Mouse (Mus musculus) liver, postnatal 0 days (tissue): Measurements from ENCODE around the gene Dnaja3. TPM values are rescaled to one million over a fixed set of nuclear protein-coding genes. Genes with fewer than 3 reads are reported as not detected.

Experiments
- ATAC-seq: fragments of 200-750 bp; cut with Nextera tagmentation; 2 replicates; pipeline ENCODE4 v1.8.0; 2017; ENCODE audit warnings: mild to moderate bottlenecking, moderate library complexity
- DNase-seq: peaks from one replicate; pipeline ENCODE4 v3.0.0-alpha.2; 2016
- H3K27ac ChIP-seq: fragments of 300-500 bp; sonication (generic); 2 replicates; pipeline ENCODE4 v1.5.1; 2014; ENCODE audit warnings: antibody characterized with exemption, moderate library complexity, mild to moderate bottlenecking, low read depth
- H3K27me3 ChIP-seq: fragments of 300-500 bp; sonication (generic); 2 replicates; pipeline ENCODE4 v1.6.1; 2014; ENCODE audit warnings: low read length, control low read depth, mixed read lengths; ENCODE audit not compliant: insufficient read depth
- H3K36me3 ChIP-seq: fragments of 300-500 bp; sonication (generic); replicated peaks from 2 replicates; pipeline ENCODE4 v1.6.1; 2014; ENCODE audit warnings: mild to moderate bottlenecking, control low read depth, low read length, moderate library complexity, mixed read lengths; ENCODE audit not compliant: insufficient read depth
- H3K4me1 ChIP-seq: fragments of 300-500 bp; sonication (generic); 2 replicates; pipeline ENCODE4 v1.6.1; 2014; ENCODE audit warnings: antibody characterized with exemption, mild to moderate bottlenecking, control low read depth; ENCODE audit not compliant: insufficient read depth
- H3K4me2 ChIP-seq: fragments of 300-500 bp; sonication (generic); 2 replicates; pipeline ENCODE4 v1.6.1; 2014; ENCODE audit warnings: low read depth, mild to moderate bottlenecking, low read length, moderate library complexity, mixed read lengths
- H3K4me3 ChIP-seq: fragments of 300-500 bp; sonication (generic); 2 replicates; pipeline ENCODE4 v1.5.1; 2014; ENCODE audit warnings: low read depth, low read length
- H3K9ac ChIP-seq: fragments of 300-500 bp; sonication (generic); replicated peaks from 2 replicates; pipeline ENCODE4 v1.6.1; 2014; ENCODE audit warnings: mild to moderate bottlenecking, moderate library complexity
- H3K9me3 ChIP-seq: fragments of 300-500 bp; sonication (generic); 2 replicates; pipeline ENCODE4 v1.6.1; 2016; ENCODE audit warnings: mild to moderate bottlenecking, control low read depth, low read length, mixed read lengths
- CTCF ChIP-seq: sonication (generic); IDR thresholded peaks from 2 replicates; pipeline ENCODE4 v1.5.1; 2016; ENCODE audit warnings: antibody characterized with exemption, low read depth
- EP300 ChIP-seq: IDR thresholded peaks from 2 replicates; pipeline ENCODE4 v1.6.1; 2016; ENCODE audit warnings: antibody characterized with exemption, low read depth, mild to moderate bottlenecking
- WGBS: fragments of 180-500 bp; shearing (Covaris S2); extraction: QIAGEN DNeasy Blood & Tissue Kit; methylation state at CpG from one replicate; pipeline ENCODE4 v1.1.7; 2014; ENCODE audit not compliant: insufficient replicate concordance; 5-methylcytosine and 5-hydroxymethylcytosine counted together
- polyA plus RNA-seq: library from polyadenylated mRNA; unstranded; fragments of >200 nt; fragmentation: Nextera tagmentation; extraction: Ambion mirVana; gene quantifications from 2 replicates; pipeline ENCODE4 v1.2.1, GENCODE M21; 2015

The Dnaja3 gene
- polyA plus RNA-seq, 1 experiment from 2014 or later: 70.5 TPM

- TF ChIP-seq CTCF (no peak), EP300 (no peak)
- H3K27me3 ChIP-seq: no peaks in the 10 kb centered on the region
- H3K9me3 ChIP-seq: no peaks in the 10 kb centered on the region
- H3K4me1 ChIP-seq: peaks cover 3% of the 10 kb centered on the region
- H3K36me3 ChIP-seq: peaks cover 63% of the 10 kb centered on the region
- no peak overlapping the region for H3K9ac ChIP-seq
- no peak overlapping the region for H3K4me2 ChIP-seq
- no peak overlapping the region for H3K4me3 ChIP-seq
- WGBS: 94% methylated on average over 9 of the region's 9 CpGs
- ATAC-seq (no peak), DNase-seq (no peak)
- H3K27ac ChIP-seq: no peak overlapping the region
Measured at GRCm38 (mm10) chr16:4628898-4629419, 10.8 kb upstream of the Dnaja3 start.

DNA sequence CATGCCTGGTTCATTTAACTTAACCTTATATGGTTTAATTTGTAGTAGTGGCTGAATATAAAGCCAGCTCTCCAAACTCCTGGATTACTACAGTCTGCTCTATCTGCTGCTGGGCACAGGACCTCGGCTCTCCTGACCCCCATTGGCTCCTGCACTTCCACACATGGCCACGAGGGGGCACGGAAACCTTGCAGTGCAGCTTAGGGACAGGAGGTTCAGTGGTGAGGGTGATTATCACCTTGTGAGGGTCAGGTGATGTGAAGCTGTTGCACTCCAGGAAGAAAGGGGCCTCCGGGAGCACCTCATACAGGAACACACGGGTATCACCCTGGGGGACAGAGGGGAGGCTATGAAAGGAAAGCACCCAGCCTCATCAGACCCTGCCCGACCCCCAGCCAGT is 9.8 kb upstream of the Dnaja3 start:
- Histone ChIP-seq H3K9me3 (no peaks in the 10 kb centered on the region), H3K4me3 (no peak overlapping the region), H3K9ac (no peak overlapping the region), H3K27me3 (no peaks in the 10 kb centered on the region), H3K36me3 (peaks cover 72% of the 10 kb centered on the region), H3K4me1 (no peaks in the 10 kb centered on the region; the same call in 1 of the 2 replicates), H3K27ac (no peak overlapping the region), H3K4me2 (no peak overlapping the region)
- peak; percentile 88 for DNase-seq
- WGBS: 29% methylated on average over 6 of the region's 6 CpGs
- TF ChIP-seq EP300 (no peak), CTCF (peak; percentile 98)
- peak; percentile 71 for ATAC-seq

DNA sequence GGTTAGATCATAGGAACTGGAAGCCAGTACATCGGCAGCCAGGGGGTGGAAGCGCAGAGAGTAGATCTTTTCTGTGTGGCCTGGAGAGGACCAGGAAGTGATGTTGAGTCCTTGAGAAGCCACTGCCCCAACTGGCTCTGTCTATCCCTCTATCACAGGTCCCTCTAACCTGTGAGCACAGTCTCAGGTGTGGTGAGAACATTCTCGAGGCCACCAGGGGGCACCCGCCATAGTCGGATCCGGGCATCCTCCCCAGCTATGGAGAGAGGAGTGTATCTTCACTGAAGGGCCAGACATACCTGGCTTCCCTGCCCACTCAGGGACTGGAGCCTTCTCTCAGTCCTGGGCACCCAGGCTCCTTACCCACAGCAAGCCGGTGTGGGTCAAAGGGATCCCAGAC is 7.7 kb upstream of the Dnaja3 start:
- Histone ChIP-seq H3K4me1 (no peaks in the 10 kb centered on the region), H3K27ac (no peak overlapping the region), H3K9ac (no peak overlapping the region), H3K4me3 (no peak overlapping the region), H3K36me3 (peaks cover 65% of the 10 kb centered on the region), H3K27me3 (no peaks in the 10 kb centered on the region), H3K4me2 (no peak overlapping the region), H3K9me3 (no peaks in the 10 kb centered on the region)
- TF ChIP-seq CTCF: peak; percentile 52
- TF ChIP-seq EP300: no peak
- peak; percentile 54 for DNase-seq
- peak; percentile 49; the same call in 1 of the 2 replicates for ATAC-seq
- WGBS: 61% methylated on average over 7 of the region's 7 CpGs

DNA sequence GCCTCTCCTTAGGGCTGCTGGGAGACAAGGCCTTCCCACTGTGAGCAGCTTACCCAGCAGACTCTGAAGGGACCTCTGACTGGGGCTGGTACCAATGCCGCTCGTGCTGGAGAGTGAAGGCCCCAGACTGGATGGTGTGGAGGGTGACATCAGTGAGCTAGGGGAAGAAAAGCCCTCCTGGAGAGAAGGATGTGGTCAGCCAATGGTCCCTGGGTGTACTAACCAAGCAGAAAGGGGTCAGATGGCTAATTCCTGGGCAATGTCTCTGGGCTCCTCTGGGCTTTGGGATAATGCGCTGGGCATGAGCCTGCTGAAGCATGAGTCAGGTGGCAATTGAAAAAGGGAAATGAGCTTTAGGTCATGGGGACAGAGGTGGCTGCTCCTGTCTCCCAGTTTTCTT is 6.1 kb upstream of the Dnaja3 start:
- no peaks in the 10 kb centered on the region for H3K27me3 ChIP-seq
- no peak overlapping the region for H3K27ac ChIP-seq
- TF ChIP-seq CTCF: no peak
- TF ChIP-seq EP300: no peak
- H3K4me3 ChIP-seq: no peak overlapping the region
- no peaks in the 10 kb centered on the region for H3K4me1 ChIP-seq
- no peaks in the 10 kb centered on the region for H3K9me3 ChIP-seq
- peaks cover 53% of the 10 kb centered on the region for H3K36me3 ChIP-seq
- H3K4me2 ChIP-seq: no peak overlapping the region
- DNase-seq: no peak
- no peak overlapping the region for H3K9ac ChIP-seq
- 93% methylated on average over 3 of the region's 3 CpGs for WGBS
- ATAC-seq: no peak

GRCm38 (mm10) chr16:4634681-4635080 is 5.1 kb upstream of the Dnaja3 start:
- WGBS: 79% methylated on average over 9 of the region's 9 CpGs
- no peak for TF ChIP-seq EP300
- H3K4me1 ChIP-seq: peaks cover 3% of the 10 kb centered on the region; the same call in 1 of the 2 replicates

DNA sequence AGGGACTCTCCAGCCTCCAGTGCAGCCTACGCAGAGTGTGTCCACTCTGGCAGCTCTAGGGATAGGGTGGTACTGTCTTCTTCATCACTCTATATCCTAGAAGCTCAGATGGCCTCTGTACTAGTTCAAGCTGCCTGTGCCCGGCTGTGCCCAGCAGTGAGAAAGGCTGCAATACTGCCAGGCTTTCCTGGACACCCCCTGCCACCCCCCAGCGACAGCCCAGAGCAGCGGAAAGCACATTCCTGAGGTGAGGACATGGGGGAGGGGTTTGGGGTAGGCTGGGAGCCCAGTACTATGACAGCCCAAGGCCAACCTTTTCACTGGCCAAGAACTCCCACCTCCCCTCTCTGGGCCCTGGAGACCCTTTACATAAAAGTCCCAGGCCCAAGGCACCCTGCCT is 4.0 kb upstream of the Dnaja3 start:
- Histone ChIP-seq H3K4me1 (peaks cover 14% of the 10 kb centered on the region), H3K9ac (no peak overlapping the region), H3K4me3 (no peak overlapping the region), H3K36me3 (peaks cover 38% of the 10 kb centered on the region), H3K27ac (no peak overlapping the region), H3K9me3 (no peaks in the 10 kb centered on the region), H3K4me2 (no peak overlapping the region), H3K27me3 (no peaks in the 10 kb centered on the region)
- TF ChIP-seq EP300 (no peak), CTCF (no peak)
- 82% methylated on average over 4 of the region's 4 CpGs for WGBS
- DNase-seq (no peak), ATAC-seq (no peak)

More at GRCm38 (mm10) chr16:4634681-4635080, 5.1 kb upstream of the Dnaja3 start:
- Histone ChIP-seq H3K4me2 (no peak overlapping the region), H3K4me3 (no peak overlapping the region), H3K36me3 (peaks cover 47% of the 10 kb centered on the region), H3K27ac (no peak overlapping the region), H3K27me3 (no peaks in the 10 kb centered on the region), H3K9ac (no peak overlapping the region), H3K9me3 (no peaks in the 10 kb centered on the region)
- no peak for DNase-seq
- ATAC-seq: no peak

GRCm38 (mm10) chr16:4638891-4639390 is 848 bp upstream of the Dnaja3 start:
- WGBS: 65% methylated on average over 3 of the region's 3 CpGs
- H3K4me2 ChIP-seq: no peak overlapping the region
- DNase-seq (no peak), ATAC-seq (no peak)
- no peaks in the 10 kb centered on the region for H3K27me3 ChIP-seq
- H3K36me3 ChIP-seq: peaks cover 19% of the 10 kb centered on the region
- H3K27ac ChIP-seq: no peak overlapping the region
- no peak overlapping the region for H3K4me3 ChIP-seq
- no peaks in the 10 kb centered on the region for H3K9me3 ChIP-seq
- TF ChIP-seq CTCF (no peak), EP300 (no peak)
- no peak overlapping the region for H3K9ac ChIP-seq
- peaks cover 42% of the 10 kb centered on the region for H3K4me1 ChIP-seq
